Mouse (Mus musculus) cortical plate, adult 2 months (tissue): Measurements from ENCODE around the gene Nalcn.

Experiments used
- CTCF ChIP-seq: fragments of 200-500 bp; IDR thresholded peaks from 2 replicates; pipeline ENCODE4 v1.5.1; 2011; ENCODE audit warnings: mild to moderate bottlenecking, control low read depth, low read length; ENCODE audit not compliant: insufficient read depth; ENCODE audit errors: extremely low read depth
- POLR2A ChIP-seq: fragments of 200-500 bp; IDR thresholded peaks from 2 replicates; pipeline ENCODE4 v1.6.1; 2011; ENCODE audit warnings: mild to moderate bottlenecking, low read length, control low read depth; ENCODE audit not compliant: insufficient read depth; ENCODE audit errors: extremely low read depth

DNA sequence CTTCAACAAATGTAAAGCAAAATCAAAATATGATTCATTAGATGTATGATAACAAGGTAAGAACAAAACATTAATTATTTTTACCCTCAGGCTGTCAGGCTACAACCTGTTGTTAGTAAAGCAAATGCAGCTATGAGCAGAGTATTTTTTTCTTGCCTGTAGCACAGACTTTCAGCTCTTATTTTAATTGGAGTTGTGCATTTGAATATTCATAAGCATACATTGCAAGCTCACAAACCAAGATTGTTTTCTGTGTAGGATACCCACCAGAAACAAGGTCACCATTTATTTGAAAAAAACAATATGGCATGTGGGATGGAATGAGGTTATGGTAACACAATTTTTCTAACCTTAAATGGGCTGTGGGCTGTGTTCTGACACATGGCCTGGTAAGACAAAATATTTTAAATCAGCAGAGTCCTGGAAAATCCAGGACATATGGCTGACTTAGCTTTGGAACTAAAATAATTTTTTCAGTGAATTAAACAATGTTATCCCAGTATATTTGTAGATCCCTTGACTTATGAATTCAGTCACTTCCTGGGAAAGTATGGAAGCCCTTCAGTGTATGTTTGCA lies 394.2 kb downstream of the Nalcn start:
- TF ChIP-seq CTCF (no peak), POLR2A (no peak)
